Mouse (Mus musculus) megakaryocyte-erythroid progenitor cell, adult 5-6 weeks (primary cell): ENCODE measurements around the gene Coro2b. TPM values are rescaled to one million over a fixed set of nuclear protein-coding genes. Genes with fewer than 3 reads are reported as not detected.

ENCODE experiments used
- ATAC-seq: replicated peaks from 2 replicates; pipeline ENCODE4 v1.8.0; 2016; ENCODE audit warnings: mild to moderate bottlenecking, inconsistent platforms; ENCODE audit not compliant: severe bottlenecking, poor library complexity, low FRiP score, low TSS enrichment
- total RNA-seq, 2 experiments: library from RNA; stranded (forward) in 1 of 2; stranded (reverse) in 1 of 2; fragments of 200-1000, 215-1000 nt in 1 of 2; fragments of >200 nt in 1 of 2; fragmentation: Nextera tagmentation in 1 of 2; gene quantifications; 2 replicates each; pipeline ENCODE4 v1.2.3; 2014 to 2017

Coro2b gene
- total RNA-seq, 2 experiments from 2014 or later: 1.2 TPM; not detected in 1

DNA sequence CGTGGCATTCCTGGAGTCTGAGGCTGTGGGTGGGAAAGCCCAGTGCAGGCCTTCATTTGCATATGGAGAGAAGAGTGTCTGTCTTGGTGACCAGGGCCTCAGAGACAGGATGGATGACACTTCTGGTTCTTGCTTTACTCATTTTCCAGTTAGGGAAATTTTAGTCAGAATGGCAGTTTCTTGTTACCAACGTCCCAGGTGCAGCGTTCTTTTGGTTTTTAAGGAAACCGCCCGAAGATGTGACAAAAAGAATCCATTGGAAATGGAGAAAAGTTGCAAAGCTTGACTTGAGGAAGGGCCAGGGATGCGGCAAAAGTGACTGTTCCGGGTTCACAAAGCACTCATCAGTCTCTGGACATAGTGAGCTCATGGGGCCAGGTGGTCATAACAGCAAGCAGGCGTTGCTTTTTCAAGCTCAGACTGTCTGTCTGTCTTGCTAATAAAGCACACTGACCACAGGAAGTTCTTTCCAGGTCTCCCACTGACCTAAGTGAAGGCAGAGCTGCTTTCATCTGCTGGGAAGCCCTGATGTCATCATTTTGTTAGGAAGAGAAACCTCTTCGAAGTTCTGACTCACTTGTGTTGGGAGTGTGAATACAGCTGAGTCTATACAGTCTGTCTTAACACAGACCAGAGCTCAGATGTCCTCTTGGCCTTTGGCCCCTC, 164.2 kb downstream of the Coro2b start:
- ATAC-seq: no peak

DNA sequence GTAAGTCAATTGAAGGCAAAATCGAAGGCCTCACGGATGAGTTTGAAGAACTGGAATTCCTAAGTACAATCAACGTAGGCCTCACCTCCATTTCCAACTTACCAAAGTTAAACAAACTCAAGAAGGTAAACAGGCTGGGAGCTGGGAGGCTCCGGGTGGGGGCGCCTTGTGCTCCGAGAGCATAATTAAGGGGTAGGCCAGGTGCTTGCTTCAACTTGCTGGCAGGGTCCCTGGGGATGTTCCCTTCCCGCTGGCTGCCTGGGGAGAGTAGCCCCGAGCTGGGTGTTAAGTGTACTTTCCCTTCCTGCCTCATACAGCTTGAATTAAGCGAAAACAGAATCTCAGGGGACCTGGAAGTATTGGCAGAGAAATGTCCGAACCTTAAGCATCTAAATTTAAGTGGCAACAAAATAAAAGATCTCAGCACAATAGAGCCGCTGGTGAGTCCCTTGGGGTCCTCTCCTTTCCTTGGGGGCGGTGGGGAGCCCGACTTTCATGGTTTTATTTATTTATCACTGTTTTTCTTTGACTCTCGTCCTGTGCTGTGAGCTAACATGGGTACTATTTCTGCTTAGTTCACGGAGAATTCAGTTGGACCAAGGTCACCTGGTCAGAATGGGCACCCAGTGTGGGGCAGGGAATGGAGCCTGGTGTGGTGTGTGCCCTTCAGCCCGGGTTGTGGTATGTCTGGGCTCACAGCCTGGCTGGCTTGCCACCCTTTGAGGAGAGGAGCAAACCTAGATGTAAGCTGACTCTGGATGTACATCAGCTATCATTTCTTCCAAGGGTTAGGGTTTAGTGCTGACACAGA, 164.9 kb downstream of the Coro2b start:
- ATAC-seq: no peak

DNA sequence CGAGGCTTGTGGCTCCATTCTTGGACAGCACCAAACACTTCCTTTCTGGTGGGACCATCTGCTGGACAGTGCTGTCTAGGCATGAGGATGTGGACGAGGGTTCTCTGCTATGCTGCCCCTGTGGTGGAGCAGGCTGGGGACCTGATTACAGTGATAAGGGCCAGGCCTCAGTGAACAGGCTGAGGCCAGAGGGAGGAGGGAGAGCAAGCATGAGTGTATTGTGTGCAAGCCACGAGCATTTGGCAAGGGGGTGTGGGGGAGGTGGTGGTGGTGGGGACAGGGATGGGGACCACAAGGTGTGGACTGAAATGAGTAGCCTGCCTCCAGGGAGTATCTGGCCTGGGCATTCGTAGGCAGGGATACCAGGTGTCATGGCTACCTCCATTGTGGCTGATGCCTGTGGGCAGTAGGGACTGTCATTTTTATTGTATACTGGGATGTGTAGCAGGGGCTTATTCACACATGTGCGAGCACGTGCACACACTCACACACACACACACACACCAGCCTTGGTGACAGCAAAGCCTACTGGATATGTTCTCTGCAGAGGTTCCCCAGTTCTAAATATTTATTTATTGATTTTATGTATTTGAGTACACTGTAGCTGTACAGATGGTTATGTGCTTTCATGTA, 166.1 kb downstream of the Coro2b start:
- ATAC-seq: no peak

DNA sequence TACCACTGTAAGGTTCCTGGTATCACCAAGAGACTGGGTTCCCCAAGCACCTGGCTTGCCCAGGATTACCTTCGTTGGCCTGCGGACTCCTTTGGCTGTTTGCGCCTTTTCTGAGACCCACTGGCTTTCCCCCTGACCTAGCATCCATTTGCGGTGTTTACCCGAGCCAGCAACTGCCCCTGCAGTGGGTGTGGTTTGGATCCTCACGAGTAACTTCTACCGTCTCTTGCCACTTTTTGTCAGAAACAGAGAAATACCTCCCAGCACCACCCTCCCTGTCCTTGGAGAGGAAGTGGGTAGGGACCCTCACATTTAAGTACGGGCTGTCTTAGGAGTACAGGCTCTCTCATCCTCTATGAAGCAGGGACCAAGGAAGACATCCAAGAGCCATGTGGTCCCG, 166.7 kb downstream of the Coro2b start:
- ATAC-seq: no peak

Other genes starting within 250 kb of the Coro2b start
- 205 and 266 TPM in 2 replicates for gene Anp32a, start 195.8 kb downstream of the Coro2b start, total RNA-seq (2014; fragmentation: Nextera tagmentation)
- gene Anp32a, start 195.8 kb downstream of the Coro2b start, total RNA-seq (2017): 606 and 1,097 TPM in 2 replicates
- gene Itga11, start 140.8 kb upstream of the Coro2b start, total RNA-seq (2014; fragmentation: Nextera tagmentation): not detected in 2 replicates
- gene Itga11, start 140.8 kb upstream of the Coro2b start, total RNA-seq (2017): not detected in 2 replicates